Mouse (Mus musculus) layer of hippocampus, adult 8-10 months (tissue): ENCODE measurements at regions not wholly inside any gene's neighbourhood (a gene's known extent, or its start where the extent isn't known, plus 50 kb on each side); places are given as distances from the start of the nearest gene placed in this dataset.

Experiments
- DNase-seq, 2 experiments: peaks; one replicate each; pipeline ENCODE4 v3.0.0; 2022; ENCODE audit warnings: low spot score in 2 of 2

- DNase-seq = no peak
Observed at GRCm38 (mm10) chr13:85570886-85571527, 282.1 kb upstream of the Rasa1 start.

GRCm38 (mm10) chr13:85557821-85558220 lies 268.9 kb upstream of the Rasa1 start:
- DNase-seq = peak; percentile 16 to 19

GRCm38 (mm10) chr13:85556101-85556853 lies 267.3 kb upstream of the Rasa1 start:
- peak; percentile 9 to 47 for DNase-seq

- DNase-seq = no peak
Observed at GRCm38 (mm10) chr13:85553072-85553471, 264.1 kb upstream of the Rasa1 start.

GRCm38 (mm10) chr13:85509671-85510070 lies 220.7 kb upstream of the Rasa1 start:
- no peak for DNase-seq

GRCm38 (mm10) chr13:85508552-85508951 lies 219.6 kb upstream of the Rasa1 start:
- no peak for DNase-seq

GRCm38 (mm10) chr13:85507374-85508101 lies 218.6 kb upstream of the Rasa1 start:
- DNase-seq = no peak

DNA sequence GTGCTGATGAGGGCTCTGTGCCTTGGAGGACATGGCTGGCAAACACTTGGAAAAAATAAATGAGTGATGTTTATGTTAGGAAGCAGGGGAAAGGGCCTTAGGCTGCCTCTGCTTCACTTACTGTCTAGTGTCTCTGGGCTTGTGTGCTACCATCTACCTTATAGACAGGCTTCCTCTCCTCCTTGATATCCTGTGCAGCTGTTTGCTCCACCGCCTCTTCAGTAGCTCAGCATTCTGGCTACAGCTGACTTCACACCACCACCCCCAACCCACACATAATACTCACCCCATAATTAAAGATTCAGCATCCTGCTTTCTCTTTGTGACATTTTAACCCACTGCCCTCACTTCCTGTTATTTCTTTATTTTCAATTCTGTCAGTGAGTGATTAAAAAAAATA lies 217.9 kb upstream of the Rasa1 start:
- DNase-seq = no peak

DNA sequence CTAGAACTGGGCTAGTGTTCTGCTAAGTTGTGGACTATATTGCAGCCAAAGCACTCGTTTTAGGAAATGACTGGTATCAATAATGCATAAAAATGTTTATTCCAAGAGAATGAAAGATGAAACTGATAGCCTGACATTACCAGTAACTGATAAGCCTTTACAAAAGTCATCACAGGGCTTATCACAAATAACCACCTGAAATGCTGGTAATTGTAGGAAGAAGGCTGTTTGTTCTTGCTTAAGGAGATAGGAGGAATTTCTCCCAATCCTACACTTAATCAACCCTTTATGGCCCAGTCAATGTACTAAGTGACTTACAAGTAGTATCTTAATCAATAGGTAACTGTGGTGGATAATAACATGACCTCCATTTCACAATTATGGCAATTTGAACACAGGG lies 217.1 kb upstream of the Rasa1 start:
- no peak for DNase-seq

DNA sequence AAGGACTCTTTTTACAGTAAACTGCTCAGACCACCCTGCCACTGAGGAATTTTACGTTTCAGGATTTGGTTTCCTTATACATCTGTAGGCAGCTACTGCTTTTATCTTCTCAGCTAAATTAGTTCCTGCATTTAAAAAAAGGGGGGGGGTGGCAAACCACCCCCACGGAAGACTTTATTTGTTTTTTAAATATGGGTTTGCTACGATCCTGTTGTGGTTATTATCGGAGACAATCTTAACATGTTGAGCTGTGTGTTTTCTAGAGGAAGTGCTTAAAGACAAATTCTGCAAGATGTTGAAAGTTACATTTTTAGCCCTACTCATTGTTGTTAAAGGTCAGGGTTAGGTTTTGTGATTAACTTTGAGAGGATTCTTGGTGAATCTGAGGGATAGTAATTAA lies 216.1 kb upstream of the Rasa1 start:
- DNase-seq = no peak

DNA sequence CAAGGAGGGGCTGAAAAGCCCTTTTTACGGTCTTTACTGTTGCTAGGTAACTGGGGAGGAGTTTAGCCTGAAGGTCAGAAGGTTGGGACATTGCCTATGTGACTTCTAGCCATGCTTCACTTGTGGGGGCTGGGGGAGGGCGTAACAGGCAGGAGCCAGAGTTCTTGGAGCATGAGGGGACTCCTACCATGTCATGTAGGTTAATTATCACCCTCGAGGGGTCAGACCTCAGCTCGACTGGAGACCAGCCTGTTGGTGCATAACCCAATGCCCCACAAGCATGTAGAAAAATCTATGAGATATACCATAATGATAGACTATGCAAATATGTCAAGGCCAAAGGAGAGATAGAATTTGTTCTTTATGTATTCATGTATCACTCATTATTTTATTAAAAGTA lies 215.1 kb upstream of the Rasa1 start:
- no peak for DNase-seq

GRCm38 (mm10) chr13:85498696-85499095 lies 209.8 kb upstream of the Rasa1 start:
- DNase-seq = no peak

DNA sequence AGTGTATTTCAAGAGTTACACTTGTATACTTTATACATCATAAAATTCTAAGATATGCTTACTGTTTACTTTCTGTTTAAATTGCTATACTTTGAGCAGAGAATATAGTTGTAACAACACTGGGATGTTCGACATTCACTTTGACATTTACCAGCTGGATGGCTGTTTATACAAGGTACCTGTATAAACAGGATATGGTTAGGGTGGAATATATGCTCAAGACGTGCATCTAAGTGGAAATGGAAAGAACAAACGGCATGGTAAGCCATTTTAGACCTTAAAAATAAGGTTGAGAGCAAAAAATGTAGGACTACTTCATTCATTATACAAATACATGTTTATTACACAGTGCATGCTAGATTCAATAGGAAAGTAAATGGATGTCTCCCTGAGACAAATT lies 195.9 kb upstream of the Rasa1 start:
- DNase-seq = no peak

DNA sequence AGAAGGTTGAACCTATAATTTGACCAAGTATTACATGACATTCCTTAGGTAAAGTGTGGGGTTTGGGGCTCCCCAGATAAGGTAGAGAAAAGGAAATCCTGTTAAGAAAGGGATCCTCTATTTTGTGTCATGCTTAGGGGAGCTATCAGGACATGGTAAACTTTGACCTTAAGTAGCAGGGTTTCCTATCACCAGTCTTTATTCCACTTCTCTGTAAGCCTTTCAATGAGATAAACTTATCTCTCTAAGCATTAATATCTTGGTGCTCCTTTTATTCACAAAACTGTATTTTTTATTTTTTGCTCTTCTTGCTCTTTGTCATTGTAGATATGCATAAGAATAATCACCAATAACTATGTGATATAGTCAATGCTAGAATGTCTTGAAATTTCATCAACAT lies 194.4 kb upstream of the Rasa1 start:
- DNase-seq = no peak

GRCm38 (mm10) chr13:85479405-85479804 lies 190.5 kb upstream of the Rasa1 start:
- no peak for DNase-seq

DNA sequence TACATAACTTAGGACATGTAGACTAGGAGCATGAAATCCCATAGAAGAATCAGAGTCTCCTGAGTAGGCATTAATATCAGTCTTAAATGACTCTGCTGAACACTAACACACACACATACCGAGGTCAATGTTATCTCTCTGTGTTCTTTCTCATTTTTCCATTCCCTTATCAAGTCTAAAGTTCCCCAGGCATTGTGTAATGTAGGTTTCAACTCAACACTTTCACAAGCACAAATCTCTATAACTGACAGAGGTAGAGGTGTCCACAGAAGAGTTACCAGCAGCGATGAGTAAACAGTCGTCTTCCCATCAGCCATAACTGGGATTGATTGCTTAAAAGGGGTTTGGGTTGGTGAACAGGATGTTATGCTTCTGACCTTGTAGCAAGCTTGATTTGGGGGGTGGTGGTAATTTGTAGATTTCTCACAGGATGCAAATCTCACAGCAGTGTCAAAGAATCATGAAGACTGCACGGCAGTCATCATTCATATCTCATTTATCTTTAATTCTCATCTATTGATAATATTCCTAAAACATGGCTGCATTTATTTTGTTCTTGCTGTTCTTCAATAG lies 187.4 kb upstream of the Rasa1 start:
- no peak for DNase-seq

- DNase-seq = peak; percentile 58 to 70
Observed at GRCm38 (mm10) chr13:85471340-85471739, 182.4 kb upstream of the Rasa1 start.

DNA sequence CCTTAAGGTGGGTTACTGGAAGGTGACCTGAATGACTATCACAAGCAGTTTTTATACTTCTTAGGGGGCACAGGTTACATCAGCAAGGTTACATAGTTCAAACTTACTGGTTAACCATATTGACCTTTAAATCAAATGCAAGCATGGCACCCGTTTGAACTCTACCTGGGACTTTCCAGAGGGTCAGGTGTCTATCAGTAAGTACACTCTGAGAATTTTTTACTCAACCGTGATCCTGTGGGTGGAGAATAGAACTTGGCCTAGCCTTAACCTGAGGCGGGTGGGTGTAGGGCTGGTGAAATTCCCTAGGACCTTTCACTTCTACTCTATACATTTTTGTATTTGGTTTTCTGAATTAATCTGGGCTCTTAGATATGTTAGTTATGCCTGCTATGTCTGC lies 170.5 kb upstream of the Rasa1 start:
- no peak for DNase-seq

DNA sequence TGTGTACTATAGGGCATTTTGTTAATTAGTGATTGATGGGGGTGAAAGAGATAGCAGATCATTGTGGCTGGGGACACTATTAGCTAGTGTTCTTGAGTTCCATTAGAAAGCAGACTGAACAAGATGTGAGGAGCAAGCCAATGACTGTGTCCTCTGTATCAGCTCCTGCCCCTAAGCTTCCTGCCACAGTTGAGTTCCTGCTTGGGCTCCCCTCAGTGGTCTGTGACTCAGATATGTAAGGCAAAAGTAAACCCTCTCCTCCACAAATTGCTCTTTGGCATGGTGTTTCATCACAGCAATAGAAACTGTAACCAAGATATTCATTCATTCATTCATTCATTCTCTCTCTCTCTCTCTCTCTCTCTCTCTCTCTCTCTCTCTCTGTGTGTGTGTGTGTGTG lies 169.7 kb upstream of the Rasa1 start:
- DNase-seq = no peak

DNA sequence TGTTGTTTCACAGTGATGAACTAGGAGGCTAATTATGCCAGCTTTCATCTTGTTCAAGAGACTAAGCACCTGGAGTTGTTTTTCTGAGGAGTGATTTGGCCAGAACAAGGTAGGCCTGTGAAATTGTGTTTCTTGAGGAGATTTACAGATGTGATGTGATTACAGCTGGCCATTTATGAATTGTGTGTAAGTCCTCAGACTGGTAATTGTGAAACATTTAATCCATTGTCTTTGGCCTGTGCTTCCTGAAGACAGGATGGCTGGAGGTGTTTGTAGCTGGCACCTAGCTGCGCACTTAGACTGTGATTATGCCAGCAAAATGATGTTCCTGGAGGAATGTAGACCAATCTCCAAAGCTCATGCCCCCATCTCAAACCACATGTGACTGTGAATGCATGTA lies 150.7 kb upstream of the Rasa1 start:
- DNase-seq = no peak

DNA sequence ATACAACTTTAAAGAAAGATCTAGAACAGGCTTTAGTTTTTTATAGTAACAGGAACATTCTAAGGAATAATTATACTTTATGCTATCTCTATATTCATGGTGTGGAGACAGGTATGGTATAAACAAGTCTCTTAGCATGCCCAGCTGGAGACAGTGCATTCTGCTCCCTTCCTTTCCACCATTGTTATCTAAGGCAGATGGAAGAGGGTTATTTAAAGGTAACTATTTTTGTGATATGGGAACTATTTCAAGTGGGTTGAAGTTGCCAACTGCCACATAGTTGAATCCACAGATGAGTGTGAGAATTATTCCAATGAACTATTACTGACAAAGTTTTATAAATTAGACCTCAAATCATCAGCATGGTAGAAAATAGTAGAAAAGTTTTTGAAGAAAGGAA lies 148.9 kb upstream of the Rasa1 start:
- DNase-seq = no peak

DNA sequence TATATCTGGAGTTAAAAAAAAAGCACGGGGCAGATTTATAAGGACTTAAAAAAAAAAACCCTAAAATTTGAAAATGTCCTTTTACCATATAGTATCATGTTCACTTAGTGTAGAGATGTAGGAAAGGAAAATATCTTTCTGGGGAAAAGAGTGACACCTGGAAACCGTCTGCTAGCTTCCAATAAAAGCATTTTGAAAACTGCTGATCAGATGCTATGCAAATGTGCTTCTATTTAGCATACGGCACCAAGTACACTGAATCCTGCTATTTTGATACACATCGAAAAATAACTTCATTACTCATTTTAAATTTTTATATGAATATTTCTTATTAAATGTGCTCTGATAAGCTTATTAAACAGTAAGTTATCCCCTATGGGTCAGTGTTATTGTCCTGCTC lies 148.1 kb upstream of the Rasa1 start:
- DNase-seq = peak in 1 of 2 experiments; percentile 26
